Mouse (Mus musculus) liver, adult 2 months (tissue): ENCODE results near the gene Kalrn.

ENCODE experiments used
- CTCF ChIP-seq: fragments of 200-500 bp; IDR thresholded peaks from 2 replicates; pipeline ENCODE4 v1.5.1; 2011; ENCODE audit warnings: low read depth, low read length, control low read depth
- POLR2A ChIP-seq: fragments of 200-500 bp; IDR thresholded peaks from 2 replicates; pipeline ENCODE4 v1.6.1; 2011; ENCODE audit warnings: low read length, control low read depth; ENCODE audit not compliant: insufficient read depth; ENCODE audit errors: extremely low read depth

GRCm38 (mm10) chr16:33954793-33955192, 618.5 kb downstream of the Kalrn start:
- TF ChIP-seq POLR2A (no peak), CTCF (no peak)
